Mouse (Mus musculus): ENCODE measurements around the gene Ablim1. TPM values are rescaled to one million over a fixed set of nuclear protein-coding genes. Genes with fewer than 3 reads are reported as not detected.

The Ablim1 gene
- polyA plus RNA-seq, 1 experiment: 54.2 TPM

DNA sequence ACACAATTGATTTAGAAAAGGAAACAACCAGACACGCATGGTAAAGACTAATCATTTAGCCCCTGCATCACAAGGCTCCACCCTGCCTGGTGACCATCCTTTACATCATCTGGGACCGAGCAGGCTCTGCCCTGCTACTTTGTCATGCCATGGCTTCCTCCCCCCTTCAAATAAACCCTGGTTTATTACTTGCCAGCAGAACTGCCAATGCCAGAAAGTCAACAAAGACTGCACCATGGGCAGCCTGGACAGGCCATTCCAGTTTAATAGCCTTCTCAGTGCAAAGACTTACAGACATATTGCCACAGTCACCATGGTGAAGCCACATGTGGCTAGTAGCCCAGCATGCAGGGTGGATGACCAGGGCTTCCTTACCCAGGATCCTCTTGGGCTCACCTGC is 314.9 kb downstream of the Ablim1 start:
- DNase-seq (ENCODE audit: extremely low spot score in 1 of 2, low spot score in 1 of 2): no peak

DNA sequence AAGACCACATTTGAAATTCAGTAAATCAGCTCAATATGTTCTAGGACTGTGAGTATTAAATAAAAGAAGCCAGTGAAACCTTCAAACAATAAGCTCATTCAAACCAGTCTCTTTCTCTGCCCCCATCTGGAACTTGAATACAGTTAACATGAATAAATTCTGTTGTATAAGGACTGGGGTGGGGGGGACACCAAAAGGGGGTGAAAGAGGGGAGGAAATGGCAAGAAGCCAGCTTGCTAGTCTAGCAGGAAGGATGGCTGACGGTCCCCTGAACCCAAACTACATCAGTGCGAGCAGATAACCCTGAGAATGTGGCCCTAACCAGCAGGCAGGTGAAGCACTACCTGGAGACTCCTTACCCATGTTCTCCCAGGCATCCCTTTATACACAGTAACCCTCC is 315.8 kb downstream of the Ablim1 start:
- DNase-seq (ENCODE audit: extremely low spot score in 1 of 2, low spot score in 1 of 2): no peak

DNA sequence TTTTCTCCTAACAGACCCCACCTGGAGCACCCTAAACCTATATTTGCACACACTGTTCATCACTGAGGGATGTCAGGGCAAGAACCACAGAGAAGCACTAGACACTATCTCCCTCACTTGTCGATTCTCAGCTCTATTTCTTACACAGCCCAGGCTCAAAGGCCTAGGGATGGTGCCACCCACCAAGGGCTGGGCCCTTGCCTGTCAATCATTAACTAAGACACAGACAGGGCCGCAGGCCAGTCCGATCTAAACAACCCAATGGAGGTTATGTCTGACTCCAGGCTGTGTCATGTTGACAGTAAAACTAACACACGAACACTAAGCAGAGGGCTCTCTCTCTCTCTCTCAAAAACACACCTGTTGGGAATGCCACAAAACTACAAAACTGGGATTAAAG is 316.4 kb downstream of the Ablim1 start:
- DNase-seq (ENCODE audit: extremely low spot score in 1 of 2, low spot score in 1 of 2): no peak

DNA sequence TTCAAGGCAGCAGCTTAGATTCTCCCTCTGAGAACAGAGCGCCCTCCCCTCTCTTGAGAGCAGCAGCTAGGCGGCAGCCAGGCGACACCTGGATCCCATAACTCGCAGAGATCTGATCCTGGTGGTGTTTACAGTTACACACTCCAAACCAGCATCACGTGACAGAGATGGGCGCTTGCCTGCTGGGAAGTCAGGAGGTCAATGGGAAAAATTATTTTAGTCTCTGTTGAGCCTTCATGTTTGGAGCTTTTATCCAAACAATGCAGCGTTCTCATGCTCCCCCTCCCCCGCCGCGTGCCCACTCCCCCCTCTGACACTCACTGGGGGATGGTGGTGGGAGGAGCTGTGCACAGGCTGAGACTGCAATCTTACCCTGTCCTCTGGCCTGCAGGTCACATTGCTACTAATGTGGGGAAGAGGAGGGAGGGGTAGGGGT is 317.5 kb downstream of the Ablim1 start:
- DNase-seq (ENCODE audit: extremely low spot score in 1 of 2, low spot score in 1 of 2): no peak

DNA sequence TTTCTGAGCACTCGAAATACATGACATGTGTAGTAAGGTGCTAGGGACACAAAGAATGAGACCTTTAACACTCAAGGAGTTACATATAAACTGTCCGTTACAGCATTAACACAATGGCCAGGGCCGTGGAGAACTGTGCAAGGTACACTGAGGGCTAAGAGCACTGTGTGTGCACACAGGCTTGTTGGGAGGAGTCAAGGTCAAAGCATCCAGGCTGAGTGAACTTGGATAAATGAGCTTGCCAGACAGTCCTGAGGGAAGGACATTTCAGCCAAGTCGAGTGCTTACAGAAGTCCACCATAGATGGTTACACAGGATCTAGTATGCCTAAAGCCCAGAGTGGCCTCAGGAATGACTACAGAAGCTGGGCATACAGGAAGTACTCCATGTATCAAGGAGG is 319.3 kb downstream of the Ablim1 start:
- DNase-seq (ENCODE audit: extremely low spot score in 1 of 2, low spot score in 1 of 2): no peak

DNA sequence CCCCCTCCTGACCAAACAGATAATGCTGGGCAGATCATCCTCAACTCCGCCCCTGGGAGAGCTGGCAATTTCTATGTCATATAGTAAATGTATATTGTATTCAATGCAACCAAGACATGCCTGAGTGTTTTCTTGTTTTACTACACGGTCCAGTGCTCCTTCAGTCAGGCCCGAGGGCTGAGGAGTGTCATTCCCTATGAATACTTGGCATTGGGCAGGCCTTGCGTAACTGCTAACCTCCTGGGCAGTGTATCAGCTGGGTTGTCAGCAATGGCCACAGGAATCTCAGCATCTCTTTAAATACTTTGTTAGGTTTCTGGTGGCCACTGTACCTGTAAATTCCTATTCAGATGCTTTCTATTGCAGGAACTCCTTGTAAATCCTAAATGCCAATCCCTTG is 320.1 kb downstream of the Ablim1 start:
- DNase-seq (ENCODE audit: extremely low spot score in 1 of 2, low spot score in 1 of 2): no peak

DNA sequence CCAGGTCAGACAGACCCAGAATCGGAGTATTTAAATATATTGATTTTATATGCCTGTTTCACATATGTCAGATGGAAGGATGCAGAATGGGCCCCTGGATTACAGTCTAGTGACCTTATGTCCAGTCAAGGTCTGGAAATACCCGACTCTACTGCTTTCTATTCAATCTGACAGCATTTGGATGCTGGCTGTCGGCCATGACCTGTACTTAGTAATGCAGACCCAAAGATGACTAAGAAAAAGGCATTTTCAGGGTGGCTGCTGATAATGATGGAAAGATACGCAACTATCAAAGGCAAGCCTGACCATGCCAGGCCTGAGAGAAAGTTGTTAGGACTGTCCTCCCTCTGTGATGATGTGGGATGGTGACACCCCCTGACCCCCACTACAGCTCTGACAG is 321.0 kb downstream of the Ablim1 start:
- no peak for DNase-seq (ENCODE audit: extremely low spot score in 1 of 2, low spot score in 1 of 2)

DNA sequence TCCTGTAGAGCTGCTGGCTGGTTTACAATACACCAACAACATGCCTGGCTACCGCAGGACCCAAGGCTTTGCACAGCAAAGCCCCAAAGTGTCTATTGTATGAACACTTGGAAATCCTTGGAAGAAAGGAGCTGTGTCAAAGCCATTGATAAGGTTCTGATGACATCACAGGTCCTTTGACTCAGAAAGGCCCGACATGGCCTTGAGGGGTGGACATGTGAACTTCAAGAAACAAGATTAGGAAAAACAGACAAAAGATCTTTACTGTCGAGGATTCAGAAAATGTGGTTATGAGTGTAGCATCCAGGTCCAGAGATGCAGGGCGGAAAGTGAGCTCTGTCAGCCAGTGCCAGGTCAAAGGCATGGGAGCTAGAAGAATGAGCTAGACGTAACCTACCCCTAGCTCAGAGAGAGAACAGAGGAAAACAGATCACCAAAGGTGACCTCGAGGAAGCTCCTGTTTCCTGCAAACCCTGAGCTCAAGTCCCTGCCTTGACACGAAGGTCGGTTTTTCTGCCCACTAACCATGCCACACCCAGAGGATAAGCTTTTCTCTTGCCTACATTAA is 321.7 kb downstream of the Ablim1 start:
- no peak for DNase-seq (ENCODE audit: extremely low spot score in 1 of 2, low spot score in 1 of 2)

DNA sequence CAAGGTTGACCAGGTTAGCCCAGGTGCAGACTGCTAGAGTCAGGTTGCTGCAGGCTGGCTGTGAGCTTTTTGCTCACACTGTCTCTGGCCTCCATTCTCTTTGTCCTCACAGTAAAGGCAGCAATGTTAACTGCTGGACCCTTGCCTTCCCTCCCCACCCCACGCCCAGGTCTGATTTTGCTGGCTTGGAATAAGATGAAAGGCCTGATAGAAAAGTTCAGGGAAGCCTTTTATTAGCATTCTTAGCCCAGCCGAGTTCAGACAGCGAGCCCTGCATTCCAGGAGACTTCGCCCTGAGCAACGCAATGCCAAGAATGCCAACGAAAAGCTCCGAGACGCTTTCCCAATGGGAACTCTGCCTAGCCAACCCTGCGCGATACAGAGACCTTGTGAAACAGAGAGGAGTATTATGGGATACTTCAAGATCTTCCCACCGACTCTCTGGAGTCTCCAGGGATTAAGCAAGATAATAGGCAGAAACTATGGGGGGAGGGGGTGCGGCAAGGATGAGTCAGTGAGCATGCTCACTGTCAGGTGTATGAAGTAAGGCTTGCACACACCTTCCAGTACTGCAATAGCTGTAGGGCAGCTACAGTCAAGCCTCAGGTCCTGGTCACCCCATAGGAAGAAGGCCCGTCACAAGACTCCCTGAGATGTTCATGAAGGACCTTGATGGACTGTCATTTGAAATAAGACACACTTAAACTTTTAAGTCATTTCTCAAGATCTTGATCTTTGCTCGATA is 324.2 kb downstream of the Ablim1 start:
- no peak for DNase-seq (ENCODE audit: extremely low spot score in 1 of 2, low spot score in 1 of 2)

DNA sequence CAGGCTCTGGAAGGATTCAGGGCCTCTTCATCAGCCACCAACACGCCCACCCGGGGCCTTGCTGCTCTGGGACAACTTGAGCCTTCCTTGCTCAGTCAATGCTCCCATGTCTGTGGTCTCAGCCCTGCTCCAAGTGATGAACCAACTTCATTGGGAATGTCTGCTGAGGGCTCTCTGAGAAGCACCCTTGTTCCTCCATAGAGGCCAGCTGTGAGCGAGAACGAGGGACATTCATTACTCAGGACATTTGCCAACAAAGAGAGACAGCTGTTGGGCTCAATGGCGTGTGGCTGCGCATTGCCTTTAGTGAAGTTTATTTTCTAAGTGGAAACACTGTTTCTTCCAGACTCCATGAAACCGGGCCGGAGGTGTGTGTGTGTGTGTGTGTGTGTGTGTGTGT is 325.5 kb downstream of the Ablim1 start:
- DNase-seq (ENCODE audit: extremely low spot score in 1 of 2, low spot score in 1 of 2): no peak

DNA sequence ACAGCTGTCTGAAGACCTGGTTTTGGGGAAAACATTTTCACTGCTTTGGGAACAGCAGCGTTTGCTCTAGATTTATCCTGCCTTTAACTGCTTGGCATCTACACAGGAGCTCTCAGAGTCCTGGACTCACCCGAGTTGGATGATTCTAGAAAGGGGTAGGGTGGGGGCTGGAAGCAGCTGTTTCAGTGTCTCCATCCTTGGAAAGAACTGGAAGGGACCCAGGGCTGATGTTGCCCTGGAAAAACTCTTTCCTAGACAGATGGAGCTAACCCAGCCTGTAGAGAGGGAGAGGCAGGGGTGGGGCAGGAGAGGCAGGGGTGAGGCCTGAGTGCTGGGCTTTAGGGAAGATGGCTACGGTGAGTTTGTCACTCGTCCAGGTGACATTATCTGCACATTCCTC is 330.5 kb downstream of the Ablim1 start:
- DNase-seq (ENCODE audit: extremely low spot score in 1 of 2, low spot score in 1 of 2): no peak

DNA sequence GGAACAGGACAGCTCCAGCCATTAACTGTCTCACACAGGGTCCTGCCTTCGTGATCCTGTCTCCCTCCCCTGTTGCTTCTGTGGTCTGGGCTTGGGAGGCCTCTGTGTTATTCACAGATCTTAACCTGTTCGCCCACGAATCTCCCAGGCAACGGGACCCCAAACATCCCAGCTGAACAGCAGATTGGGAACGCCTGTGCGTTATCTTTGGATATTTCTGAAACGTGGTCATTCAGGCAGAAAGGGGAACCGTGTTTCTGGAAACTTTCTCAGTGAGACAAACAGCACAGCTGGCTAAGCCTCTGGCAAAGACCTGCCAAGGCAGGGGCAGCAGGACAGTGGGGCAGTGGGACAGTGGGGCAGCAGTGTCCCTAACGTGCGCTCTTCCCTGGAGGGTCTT is 331.0 kb downstream of the Ablim1 start:
- DNase-seq (ENCODE audit: extremely low spot score in 1 of 2, low spot score in 1 of 2): no peak

Other genes starting within 250 kb of the Ablim1 start
- gene Fam160b1, start 45.8 kb upstream of the Ablim1 start, polyA plus RNA-seq (2012; rRNA removed): 17.0 and 18.3 TPM in 2 replicates
- gene Trub1, start 138.0 kb upstream of the Ablim1 start, polyA plus RNA-seq (2012; rRNA removed): 26.1 and 29.5 TPM in 2 replicates

Data from frontal cortex, adult 2 months (tissue).